Mouse (Mus musculus) left cerebral cortex, postnatal 25 days (tissue): ENCODE results near the gene Hcn3. TPM values are rescaled to one million over a fixed set of nuclear protein-coding genes. Genes with fewer than 3 reads are reported as not detected.

Experiments used
- DNase-seq, 2 experiments: peaks; one replicate each; pipeline ENCODE4 v3.0.0; 2022; ENCODE audit warnings: low spot score in 2 of 2, mixed read lengths in 1 of 2
- intact Hi-C: fragments of 180-260 bp; cut with DNase I; formaldehyde crosslinking; loops from one replicate; pipeline ENCODE4 v1.15.1; 2025
- total RNA-seq, 2 experiments: library from RNA; stranded (reverse); gene quantifications; 2 replicates each; pipeline ENCODE4 v1.2.3; 2021

Hcn3 gene
- total RNA-seq, 2 experiments from 2014 or later = 16.0 to 18.7 TPM

GRCm38 (mm10) chr3:89152084-89152835 is 7.7 kb downstream of the Hcn3 start:
- intact Hi-C loops = no loop called here
- DNase-seq = no peak

- no peak for DNase-seq
- intact Hi-C loops = no loop called here
These were observed 11.4 kb downstream of the Hcn3 start for GRCm38 (mm10) chr3:89148567-89148966.

GRCm38 (mm10) chr3:89147979-89148311 is 12.1 kb downstream of the Hcn3 start:
- no peak for DNase-seq
- intact Hi-C loops = no loop called here

- DNase-seq = no peak
- intact Hi-C loops = no loop called here
These were observed 12.7 kb downstream of the Hcn3 start for GRCm38 (mm10) chr3:89147101-89147978.

- intact Hi-C loops = no loop called here
- DNase-seq = no peak
These were observed 14.4 kb downstream of the Hcn3 start for GRCm38 (mm10) chr3:89145566-89145965.

- intact Hi-C loops = no loop called here
These were observed 15.2 kb downstream of the Hcn3 start for GRCm38 (mm10) chr3:89144821-89145220.

GRCm38 (mm10) chr3:89136365-89136764 is 23.6 kb downstream of the Hcn3 start:
- intact Hi-C loops = no loop called here
- no peak for DNase-seq

More at GRCm38 (mm10) chr3:89144821-89145220, 15.2 kb downstream of the Hcn3 start:
- no peak for DNase-seq

- DNase-seq = no peak
- intact Hi-C loops = no loop called here
These were observed 24.0 kb downstream of the Hcn3 start, which contains the start of gene Pklr for GRCm38 (mm10) chr3:89135958-89136357. Pklr (plus strand) TSS chr3:89136142.

- no peak for DNase-seq
- intact Hi-C loops = no loop called here
These were observed 26.2 kb downstream of the Hcn3 start for GRCm38 (mm10) chr3:89133752-89134151.

- DNase-seq = no peak
These were observed 26.9 kb downstream of the Hcn3 start for GRCm38 (mm10) chr3:89133063-89133450.

GRCm38 (mm10) chr3:89132285-89133062 is 27.5 kb downstream of the Hcn3 start:
- intact Hi-C loops = loop anchor here (1.0 kb wide), 1 partner anchor 26 kb away; no protein-coding TSS in a partner anchor
- peak; percentile 31 to 59 for DNase-seq

More at GRCm38 (mm10) chr3:89133063-89133450, 26.9 kb downstream of the Hcn3 start:
- intact Hi-C loops = no loop called here

GRCm38 (mm10) chr3:89131816-89132215 is 28.2 kb downstream of the Hcn3 start:
- intact Hi-C loops = loop anchor here (1.0 kb wide), 1 partner anchor 26 kb away; no protein-coding TSS in a partner anchor
- peak; percentile 63 to 94 for DNase-seq

- DNase-seq = no peak
- intact Hi-C loops = no loop called here
These were observed 30.1 kb downstream of the Hcn3 start for GRCm38 (mm10) chr3:89129908-89130307.

GRCm38 (mm10) chr3:89125981-89126380 is 34.0 kb downstream of the Hcn3 start:
- DNase-seq = no peak
- intact Hi-C loops = no loop called here

GRCm38 (mm10) chr3:89124241-89124640 is 35.8 kb downstream of the Hcn3 start:
- intact Hi-C loops = no loop called here
- no peak for DNase-seq

GRCm38 (mm10) chr3:89123313-89123712 is 36.7 kb downstream of the Hcn3 start:
- intact Hi-C loops = no loop called here

GRCm38 (mm10) chr3:89115522-89115921 is 44.5 kb downstream of the Hcn3 start:
- peak in 1 of 2 experiments; percentile 49 for DNase-seq
- intact Hi-C loops = loop anchor here (2.0 kb wide), 1 partner anchor 43 kb away; no protein-coding TSS in a partner anchor

More at GRCm38 (mm10) chr3:89123313-89123712, 36.7 kb downstream of the Hcn3 start:
- no peak for DNase-seq

- intact Hi-C loops = no loop called here
- no peak for DNase-seq
These were observed 46.9 kb downstream of the Hcn3 start for GRCm38 (mm10) chr3:89113058-89113457.

- intact Hi-C loops = no loop called here
- DNase-seq = no peak
These were observed 51.9 kb downstream of the Hcn3 start for GRCm38 (mm10) chr3:89108146-89108545.

- DNase-seq = no peak
- intact Hi-C loops = no loop called here
These were observed 52.5 kb downstream of the Hcn3 start for GRCm38 (mm10) chr3:89107545-89107944.
